Mouse (Mus musculus): ENCODE data around the gene Gm17349.
"Not testable (repeated sequence)": the region's sequence is repeated elsewhere in the genome, so short reads cannot be mapped to it uniquely, and the experiment has no call there.

Gene Gm17349

DNA sequence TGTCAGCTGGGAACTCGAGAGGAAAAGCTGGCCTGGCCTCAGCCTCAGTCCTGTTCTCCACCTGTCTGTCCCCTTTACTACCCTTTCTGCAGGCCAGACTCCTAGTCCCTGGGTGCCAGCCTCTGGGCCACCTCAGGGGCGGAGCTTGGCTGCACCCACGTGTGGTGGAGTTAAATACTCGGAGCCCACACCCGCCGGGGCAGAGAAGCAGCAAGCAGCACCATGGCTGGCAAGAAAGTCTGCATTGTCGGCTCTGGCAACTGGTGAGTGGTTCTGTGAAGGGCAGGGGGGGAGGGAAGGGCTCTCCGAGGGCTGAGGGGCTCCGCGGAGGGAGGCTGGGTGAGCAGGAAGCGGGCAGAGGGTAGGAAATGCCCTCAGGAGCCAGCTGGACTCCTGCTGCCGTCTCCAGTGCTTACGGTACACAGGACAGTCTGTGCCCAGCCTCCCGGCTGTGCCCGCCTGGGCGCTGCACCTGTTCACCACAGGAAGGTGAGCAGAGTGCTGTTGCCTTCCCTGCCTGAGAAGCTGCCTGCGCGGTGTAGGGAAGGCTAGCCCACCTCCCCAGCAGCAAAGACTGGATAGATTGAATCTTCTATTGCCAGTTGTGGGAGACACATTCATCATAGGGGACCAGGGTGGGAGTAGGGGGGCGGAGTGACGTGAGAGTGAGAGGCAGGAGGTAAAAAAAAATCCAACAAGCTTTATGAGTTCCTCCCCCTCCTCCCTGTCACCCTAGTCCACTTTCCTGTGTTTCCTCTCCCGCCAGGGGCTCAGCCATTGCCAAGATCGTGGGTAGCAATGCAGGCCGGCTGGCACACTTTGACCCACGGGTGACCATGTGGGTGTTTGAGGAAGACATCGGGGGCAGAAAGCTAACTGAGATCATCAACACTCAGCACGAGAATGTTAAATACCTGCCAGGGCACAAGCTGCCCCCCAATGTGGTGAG lies 12.4 kb upstream of the Gm17349 start, which contains the start of gene Gpd1:
Gpd1 (plus strand) TSS at position 130 of the 949 bp plus-strand sequence.
- no peak for DNase-seq (ENCODE audit: low spot score)

DNA sequence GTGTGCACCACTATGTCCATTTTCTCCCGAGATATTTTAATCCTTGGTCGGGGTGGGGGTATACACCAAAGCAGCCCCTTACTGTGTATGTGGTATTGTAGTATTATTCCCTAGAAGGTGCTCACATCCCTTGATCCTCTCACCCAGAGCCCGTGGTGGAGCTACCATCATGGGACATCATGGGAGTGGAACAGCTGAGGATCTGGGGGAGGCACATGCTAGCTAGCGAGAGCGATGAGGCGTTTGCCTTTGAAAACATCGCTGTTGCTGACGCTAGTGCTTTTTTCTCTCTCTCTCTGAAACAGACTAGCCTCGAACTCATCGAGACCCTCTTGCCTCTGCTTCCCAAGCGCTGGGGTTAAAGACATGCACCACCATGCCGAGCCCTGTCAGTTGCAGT lies 11.5 kb upstream of the Gm17349 start:
- DNase-seq (ENCODE audit: low spot score) = no peak

DNA sequence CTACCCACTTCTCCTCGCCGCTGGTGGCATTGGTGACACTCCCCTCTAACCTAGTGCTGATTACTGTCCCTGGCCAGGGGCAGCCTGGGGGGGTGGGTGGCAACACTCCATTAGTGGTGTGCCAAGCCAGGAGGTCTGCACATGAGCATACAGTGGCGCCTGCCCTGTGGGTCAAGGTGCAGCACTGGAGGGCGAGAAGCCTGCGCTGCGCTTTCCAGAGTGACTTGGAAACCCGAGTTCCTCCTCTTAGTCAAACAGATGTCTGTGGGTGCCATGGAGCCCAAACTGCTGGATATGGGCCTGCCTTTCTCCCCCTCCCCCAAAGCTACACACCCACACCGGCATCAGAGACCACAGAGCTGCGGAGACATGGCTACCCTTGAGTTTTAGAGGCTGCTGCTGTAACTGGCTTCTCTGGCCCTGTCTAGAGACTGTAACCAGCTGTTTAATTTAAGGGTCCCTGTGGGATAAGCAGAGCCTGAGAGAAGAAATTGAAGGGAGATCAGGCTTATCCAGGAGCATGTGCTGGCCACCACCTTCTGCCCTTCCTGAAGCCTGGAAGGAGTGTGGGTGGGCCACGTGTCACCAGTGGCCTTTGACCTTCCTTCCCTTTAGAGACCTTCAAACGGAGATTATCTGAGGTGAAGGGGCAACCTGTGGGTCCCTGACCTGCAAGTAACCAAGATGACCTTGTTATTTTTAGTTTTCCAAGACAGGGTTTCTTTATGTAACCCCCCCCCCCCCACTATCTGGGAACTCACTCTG lies 10.9 kb upstream of the Gm17349 start:
- no peak for DNase-seq (ENCODE audit: low spot score)

DNA sequence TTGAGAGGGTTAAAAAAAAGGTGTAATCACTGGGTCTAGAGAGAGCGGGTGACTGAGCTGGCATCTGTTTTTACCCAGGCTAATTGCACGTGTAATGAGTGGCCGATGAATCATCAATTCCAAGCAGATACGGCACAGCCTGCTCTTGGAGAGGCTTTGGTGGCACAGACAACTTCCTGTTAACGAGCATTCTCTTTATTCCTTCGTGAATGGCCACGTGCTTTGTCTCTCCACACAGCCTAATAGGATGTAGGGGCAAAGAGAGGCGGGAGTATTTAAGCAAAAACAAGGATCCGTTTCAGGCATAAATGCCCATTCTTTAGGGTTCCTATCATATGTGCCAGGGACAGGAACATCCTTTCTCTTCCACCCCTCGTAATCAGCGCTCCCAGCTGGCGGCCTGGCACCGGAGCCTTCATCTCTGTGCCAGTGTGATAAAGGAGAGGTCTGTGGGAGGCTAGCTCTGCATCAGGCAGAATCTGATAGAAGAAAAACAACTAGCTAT lies 10.1 kb upstream of the Gm17349 start:
- DNase-seq (ENCODE audit: low spot score) = peak; percentile 73

DNA sequence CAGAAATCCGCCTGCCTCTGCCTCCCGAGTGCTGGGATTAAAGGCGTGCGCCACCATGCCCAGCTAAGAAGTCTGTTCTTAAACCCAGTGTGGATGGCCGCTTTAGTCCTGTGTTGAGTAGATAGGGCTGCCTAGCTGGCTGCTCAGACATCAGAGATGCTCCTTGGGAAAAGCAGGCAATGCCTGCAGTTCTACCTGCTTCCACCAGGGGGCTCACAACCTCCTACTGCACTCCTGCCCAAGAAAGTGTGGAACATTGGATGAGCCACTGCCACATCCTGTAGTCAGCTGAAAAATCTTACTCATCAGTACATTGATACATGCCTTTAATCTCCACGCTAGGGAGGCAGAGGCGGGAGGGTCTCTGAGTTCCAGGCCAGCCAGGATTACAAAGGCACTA lies 9.6 kb upstream of the Gm17349 start:
- peak; percentile 68 for DNase-seq (ENCODE audit: low spot score)

DNA sequence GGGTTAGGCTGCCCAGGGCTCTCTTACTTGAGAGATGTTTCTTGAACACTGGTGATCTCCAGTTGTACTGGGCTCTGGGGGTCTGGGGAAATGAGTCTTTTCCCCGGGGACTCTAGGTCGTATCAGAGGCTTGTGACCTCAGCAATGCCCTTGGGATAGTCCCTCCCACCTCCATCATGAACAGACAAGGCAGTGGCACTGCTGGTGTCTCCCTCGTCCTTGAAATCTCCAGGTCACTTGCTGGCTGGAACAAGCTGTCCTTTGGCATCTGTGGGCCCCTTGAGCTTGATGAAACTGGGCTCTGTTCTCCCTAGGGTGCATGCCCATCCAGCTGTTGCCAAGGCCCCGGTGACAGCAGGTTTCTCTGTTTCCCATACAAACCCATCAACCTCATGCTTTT lies 8.9 kb upstream of the Gm17349 start:
- peak; percentile 79 for DNase-seq (ENCODE audit: low spot score)

DNA sequence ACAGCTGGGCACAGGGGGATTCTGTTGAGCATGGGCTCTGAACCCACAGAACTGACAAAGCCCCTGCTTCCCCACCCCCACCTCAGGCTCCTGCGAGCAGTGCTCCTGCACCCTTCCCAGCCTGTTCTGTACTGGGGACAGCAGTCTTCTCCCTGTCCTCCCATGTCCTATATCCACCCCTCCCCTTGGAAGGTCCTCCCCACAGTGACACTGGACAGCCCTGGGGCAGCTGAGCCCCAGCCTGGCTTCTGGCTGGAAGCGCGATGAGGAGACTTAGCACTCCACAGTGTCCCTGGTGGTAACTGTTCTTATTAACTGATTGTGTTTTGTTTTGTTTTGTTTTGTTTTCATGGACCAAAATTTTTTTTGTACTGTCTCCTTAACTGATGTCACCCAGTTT lies 8.3 kb upstream of the Gm17349 start:
- DNase-seq (ENCODE audit: low spot score) = no peak

DNA sequence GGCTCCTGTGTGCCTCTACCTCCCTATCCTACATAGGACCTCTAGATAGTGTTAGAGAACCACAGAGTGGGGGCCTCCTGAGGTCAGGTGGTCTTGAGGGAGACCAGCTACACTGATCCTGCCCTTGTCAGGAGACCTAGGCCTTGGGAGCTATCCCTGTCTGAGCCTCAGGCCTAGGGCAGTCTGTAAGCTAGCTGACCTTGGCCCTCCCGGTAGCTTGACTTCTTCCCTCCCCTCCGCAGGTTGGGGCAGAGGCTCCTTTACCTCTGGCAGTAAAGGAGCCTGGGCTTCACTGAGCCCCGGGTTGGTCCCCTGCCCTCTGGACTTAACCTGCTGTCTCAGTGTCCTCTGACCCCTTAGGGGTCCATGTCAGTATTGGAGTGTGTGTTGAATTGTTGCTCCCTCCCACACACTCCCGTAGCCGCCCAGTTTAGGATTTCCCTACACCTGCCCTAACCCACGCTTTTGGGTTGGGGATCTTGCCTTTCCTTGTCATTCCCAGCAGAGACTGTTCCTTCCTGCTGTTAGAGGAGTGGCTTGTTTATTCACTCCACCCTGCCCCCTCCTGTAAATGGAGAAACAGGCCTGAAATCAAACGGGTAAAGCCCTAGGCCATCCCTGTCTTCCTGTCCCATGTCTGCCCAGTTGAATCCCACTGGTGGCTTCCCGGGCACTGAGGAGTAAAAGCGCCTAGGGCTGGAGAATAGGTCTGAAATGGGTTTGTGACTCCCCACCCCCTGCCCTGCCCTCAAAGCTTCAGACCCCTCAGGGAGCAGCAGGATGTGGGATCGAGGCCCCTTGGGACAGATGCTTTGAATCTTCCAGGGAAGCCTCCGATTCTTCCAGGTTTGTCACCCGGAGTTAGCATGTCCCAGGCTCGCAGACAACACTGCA lies 7.6 kb upstream of the Gm17349 start:
- DNase-seq (ENCODE audit: low spot score) = no peak

DNA sequence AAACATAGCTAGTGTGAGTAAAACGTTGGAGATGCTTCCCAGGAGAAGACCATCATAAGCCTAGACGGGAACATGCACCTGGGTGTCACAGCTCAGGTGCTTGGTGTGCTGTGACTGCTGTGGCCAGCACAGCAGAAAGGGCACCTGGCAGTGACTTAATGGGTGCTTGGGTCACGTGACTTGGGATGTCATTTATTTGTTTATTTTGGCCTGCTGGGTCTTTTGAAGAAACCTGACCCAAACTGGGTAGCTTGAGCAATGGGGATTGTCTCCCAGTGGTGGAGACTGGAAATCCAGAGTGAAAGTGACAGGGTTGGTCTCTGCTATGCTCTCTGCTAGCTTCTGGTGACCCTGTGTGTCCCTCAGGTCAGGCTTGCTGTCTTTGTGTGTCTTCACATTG lies 6.2 kb upstream of the Gm17349 start:
- no peak for DNase-seq (ENCODE audit: low spot score)

DNA sequence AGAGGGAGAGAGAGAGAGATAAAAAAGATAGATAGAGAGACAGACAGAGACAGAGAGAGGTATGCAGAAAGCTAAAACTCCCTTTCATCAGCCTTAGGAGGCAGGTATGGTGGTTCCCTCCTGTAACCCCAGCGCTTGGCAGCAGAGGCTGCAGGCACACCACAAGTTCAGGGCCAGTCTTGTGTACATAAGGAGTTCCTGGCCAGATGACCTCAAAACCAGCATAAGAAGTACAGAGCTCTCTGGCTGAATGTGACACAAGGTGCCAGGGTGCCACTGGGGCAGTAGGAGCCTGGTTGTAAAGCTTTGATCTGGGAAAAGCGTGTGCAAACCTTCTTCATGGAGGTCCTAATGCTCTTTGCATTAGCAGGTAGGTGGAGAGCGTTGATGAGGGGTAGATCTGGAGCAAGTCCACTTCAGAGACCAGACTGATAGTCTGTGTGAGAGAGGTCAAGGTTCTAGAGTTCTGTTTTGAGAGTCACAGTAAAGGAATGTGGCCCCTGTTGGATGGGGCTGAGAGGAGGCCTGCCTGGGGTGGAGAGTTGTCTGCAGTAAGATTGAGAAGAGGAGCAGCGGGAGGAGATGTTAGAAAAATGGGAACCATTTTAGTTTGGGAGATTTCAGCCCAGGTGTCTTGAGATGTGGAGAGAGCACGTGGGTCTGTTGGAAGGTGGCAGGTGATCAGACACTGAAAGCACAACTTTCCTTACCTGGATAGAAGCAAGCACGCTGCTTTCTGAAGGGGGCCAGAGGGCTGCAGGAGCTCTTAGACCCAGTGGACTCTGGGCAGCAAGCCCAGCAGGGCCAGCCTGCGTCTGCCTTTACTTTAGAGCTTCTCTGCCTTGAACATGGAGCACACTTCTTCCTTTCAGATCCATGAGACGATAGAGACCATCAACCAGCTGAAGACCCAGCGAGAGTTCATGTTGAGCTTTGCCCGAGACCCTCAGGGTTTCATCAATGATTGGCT lies 5.2 kb upstream of the Gm17349 start:
- no peak for DNase-seq (ENCODE audit: low spot score)

DNA sequence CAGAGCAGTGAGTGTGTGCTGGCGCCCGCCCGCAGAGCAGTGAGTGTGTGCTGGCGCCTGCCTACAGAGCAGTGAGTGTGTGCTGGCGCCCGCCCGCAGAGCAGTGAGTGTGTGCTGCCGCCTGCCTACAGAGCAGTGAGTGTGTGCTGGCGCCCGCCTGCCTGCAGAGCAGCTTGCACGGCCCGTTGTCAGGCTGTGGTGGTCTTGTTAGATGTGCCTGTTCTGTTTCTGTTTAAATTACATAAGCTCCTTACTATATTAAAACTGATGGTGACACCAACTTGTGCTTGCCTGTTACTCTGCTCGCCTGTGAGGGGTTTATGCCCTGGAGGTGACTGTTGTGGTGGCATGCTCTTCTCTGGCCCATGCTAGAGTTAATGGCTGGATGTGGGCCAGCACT lies 2.9 kb upstream of the Gm17349 start:
- DNase-seq (ENCODE audit: low spot score) = no peak

DNA sequence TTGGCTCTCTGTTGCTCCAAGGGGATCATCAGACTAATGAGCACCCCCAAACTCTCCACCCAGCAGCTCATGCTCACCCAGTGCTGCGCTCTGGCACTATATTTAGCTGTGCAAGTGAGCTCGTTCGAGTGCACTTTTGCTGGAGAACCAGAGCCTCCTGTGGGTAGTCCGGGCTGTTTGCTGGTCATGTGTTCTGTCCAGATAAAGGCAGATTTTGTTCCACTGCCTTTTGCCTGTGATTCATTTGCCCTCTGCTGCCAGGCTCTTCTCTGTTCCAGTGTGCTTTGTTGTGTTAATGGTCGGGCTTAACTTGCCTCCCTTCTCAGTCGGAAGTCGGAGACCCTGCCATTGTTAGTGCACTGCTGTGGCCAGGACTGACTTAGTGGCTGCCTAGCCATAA lies 409 bp downstream of the Gm17349 start:
- DNase-seq (ENCODE audit: low spot score) = no peak

DNA sequence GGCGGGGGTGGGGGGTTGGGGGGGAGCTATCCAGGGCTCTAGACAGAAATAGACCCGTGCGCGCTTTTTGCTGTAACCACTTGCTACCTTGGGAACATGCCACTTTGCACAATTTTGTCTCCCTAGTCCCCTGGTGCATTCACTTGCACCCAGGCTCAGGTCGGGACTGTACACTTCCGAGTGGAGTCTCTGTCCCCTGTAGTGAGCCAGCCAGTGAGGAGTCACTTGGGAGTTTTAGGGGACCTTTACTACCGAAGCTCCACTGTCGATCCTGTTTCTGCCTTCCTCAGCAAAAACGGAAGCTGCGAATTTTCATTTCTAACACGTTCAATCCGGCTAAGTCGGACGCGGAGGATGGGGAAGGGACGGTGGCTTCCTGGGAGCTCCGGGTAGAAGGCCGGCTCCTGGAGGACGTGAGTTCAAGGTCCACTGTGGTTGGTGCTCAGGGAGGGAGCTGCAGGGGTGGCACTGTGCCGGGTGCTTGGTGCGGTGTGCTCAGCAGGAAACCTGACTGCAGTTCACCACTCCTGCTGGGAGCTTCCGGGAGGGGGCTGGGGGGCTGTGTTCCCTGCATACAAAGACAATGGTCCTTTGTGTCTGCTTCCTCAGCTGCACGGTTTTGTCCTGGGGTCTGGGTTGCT lies 1.1 kb downstream of the Gm17349 start:
- DNase-seq (ENCODE audit: low spot score) = no peak

DNA sequence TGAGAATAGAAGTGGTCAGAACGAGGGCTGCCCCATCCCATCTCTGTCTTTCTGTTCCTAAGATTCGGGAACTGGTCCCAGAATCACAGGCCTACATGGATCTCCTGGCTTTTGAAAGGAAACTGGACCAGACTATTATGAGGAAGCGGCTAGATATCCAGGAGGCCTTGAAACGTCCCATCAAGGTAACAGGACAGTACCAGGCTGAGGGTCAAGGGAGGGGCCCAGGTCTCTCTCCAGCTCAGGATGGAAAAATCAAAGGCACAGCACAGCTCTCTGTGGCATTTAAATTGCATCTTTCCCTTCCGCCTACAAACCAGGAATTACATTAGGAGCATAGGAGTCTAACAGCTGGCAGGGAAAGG lies 1.6 kb downstream of the Gm17349 start:
- no peak for DNase-seq (ENCODE audit: low spot score)

DNA sequence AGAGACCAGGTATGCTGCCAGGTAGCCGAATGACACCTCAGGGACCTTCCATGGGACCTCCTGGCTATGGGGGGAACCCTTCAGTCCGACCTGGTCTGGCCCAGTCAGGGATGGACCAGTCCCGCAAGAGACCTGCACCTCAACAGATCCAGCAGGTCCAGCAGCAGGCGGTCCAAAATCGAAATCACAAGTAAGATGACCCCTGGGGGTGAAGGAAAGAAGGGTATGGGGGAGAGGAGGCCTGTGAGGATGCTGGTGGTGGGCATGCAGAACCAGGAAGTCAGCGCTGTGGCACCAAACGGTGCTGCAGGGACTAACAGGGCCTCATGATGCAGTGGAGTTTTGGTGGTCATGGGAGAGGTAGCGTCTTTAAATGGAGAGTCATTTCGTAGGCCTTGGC lies 2.2 kb downstream of the Gm17349 start:
- DNase-seq (ENCODE audit: low spot score) = no peak

DNA sequence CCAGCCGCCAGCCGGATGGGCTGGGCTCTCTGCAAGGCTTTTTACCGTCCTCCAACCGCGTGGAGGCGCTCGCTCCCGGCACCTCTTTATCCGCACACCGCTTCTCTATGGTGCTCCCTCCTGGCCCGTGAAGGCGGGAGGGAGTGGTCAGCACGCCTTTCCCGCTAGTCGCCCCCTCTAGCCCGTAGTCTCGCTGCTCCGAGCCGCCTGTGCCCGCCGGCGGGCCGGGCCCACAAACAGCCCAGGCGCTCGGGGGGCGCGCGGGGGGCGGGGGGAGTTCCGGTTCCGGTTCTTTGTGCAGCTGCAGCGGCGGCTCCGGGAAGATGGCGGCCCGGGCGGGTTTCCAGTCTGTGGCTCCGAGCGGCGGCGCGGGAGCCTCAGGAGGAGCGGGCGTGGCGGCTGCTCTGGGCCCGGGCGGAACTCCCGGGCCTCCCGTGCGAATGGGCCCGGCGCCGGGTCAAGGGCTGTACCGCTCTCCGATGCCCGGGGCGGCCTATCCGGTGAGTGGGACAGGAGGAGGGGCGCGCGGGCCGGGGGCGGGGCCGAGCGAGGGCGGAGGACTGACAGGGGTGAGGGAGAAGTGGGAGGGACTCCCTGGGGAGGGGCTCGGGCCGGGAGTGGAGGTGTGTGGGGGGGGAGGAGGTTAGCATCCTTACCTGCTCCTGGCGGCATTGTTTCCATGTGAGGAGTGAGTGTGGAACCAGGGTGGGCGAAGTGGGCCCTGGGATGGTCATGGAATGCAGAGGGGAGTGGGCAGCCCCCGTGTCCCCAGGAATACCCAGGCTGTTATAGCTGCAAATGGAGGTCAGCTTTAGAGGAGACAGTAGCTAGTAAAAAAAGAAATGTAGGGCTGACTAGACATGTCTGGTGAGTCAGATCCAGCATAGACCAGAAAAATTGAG lies 3.0 kb downstream of the Gm17349 start, which contains the start of gene Smarcd1:
Smarcd1 (plus strand) TSS at position 131 of the 902 bp plus-strand sequence.
- peak; percentile 96 for DNase-seq (ENCODE audit: low spot score)

DNA sequence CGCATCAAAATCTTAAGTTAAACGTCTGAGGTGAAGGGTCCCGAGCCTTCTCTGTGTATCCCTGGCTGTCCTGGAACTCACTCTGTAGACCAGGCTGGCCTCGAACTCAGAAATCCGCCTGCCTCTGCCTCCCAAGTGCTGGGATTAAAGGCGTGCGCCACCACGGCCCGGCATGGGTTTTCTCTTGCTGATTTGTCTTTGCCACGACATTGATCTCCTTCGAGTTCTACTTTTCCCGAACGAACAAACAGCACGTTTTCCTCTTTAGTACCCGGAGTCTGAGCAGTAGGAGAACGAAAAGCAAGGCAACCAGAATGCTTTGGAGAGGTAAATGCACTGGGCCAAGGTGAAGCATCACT lies 3.7 kb downstream of the Gm17349 start:
- not testable (repeated sequence) for DNase-seq (ENCODE audit: low spot score)

DNA sequence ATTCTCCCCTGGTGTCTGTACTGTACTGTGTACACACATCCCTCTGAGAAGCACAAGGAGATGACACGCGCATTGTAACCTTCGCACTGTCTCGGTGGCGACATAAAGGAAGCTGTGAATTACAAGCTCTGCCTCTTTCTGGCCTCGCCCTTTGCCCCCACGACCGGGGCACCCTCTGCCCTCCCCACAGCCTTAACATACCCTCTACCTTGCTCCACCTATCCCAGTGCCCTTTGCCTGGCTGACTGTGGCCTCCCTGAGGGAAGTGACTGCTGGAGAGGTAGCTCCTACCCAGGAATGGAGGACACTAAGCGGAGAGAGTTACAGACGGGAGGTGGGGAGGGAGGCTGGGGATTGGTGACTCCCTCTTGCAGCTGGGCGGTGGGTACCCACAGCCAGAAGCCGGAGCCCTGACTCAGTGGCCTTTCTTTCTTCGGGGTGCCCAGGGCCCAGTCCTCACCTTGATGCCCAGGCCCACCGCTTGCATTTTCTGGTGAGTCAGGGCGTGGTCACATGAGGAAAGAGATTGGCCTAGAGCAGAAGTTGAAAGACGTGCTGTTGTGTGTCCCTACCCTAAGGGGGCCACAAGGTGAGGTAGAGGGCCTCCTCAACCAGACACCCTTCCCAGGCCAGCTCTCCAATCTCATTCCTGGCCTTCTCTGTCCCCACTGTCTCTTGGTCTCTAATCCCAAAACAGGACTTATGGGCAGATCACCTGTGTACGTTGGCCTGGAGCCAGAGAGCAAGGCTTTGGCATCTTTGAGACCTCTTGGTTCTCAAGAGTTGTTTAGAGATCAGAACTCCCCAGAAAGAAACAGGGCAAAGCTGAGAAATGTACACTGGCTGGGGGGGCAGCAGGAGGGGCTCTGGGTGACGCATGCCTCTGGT lies 4.8 kb downstream of the Gm17349 start:
- no peak for DNase-seq (ENCODE audit: low spot score)
